Mouse (Mus musculus): ENCODE measurements at regions not wholly inside any gene's neighbourhood (a gene's known extent, or its start where the extent isn't known, plus 50 kb on each side); places are given as distances from the start of the nearest gene placed in this dataset.

- no peak for DNase-seq
Measured at GRCm38 (mm10) chr3:63036691-63037090, 204.6 kb upstream of the Mme start.

- DNase-seq: no peak
Measured at GRCm38 (mm10) chr3:63070786-63071185, 170.6 kb upstream of the Mme start.

- no peak for DNase-seq
Measured at GRCm38 (mm10) chr3:63073051-63073450, 168.3 kb upstream of the Mme start.

- DNase-seq: no peak
Measured at GRCm38 (mm10) chr3:63078181-63078580, 163.2 kb upstream of the Mme start.

- DNase-seq: no peak
Measured at GRCm38 (mm10) chr3:63082161-63082560, 159.2 kb upstream of the Mme start.

- no peak for DNase-seq
Measured at GRCm38 (mm10) chr3:63085426-63085825, 155.9 kb upstream of the Mme start.

- DNase-seq: no peak
Measured at GRCm38 (mm10) chr3:63092901-63093300, 148.4 kb upstream of the Mme start.

GRCm38 (mm10) chr3:63115216-63115615, 126.1 kb upstream of the Mme start:
- DNase-seq: no peak

- DNase-seq: no peak
Measured at GRCm38 (mm10) chr3:63131883-63132282, 109.5 kb upstream of the Mme start.

- DNase-seq: peak; percentile 18
Measured at GRCm38 (mm10) chr3:63137391-63138147, 103.8 kb upstream of the Mme start.

- no peak for DNase-seq
Measured at GRCm38 (mm10) chr3:63146237-63146636, 95.1 kb upstream of the Mme start.

GRCm38 (mm10) chr3:63182411-63183166, 58.7 kb upstream of the Mme start:
- no peak for DNase-seq

- DNase-seq: no peak
Measured at GRCm38 (mm10) chr3:63187836-63188440, 53.4 kb upstream of the Mme start.

Measured in lung, postnatal 10 days (tissue).